Mouse (Mus musculus) kidney, adult 2 months (tissue): ENCODE measurements at regions not wholly inside any gene's neighbourhood (a gene's known extent, or its start where the extent isn't known, plus 50 kb on each side); places are given as distances from the start of the nearest gene placed in this dataset.

Experiments
- CTCF ChIP-seq: fragments of 200-500 bp; conservative IDR thresholded peaks from 2 replicates; pipeline ENCODE4 v1.5.1; 2011; ENCODE audit warnings: low read depth, mild to moderate bottlenecking, control low read depth, low read length, moderate library complexity, mixed read lengths; ENCODE audit not compliant: insufficient read depth, insufficient read length
- POLR2A ChIP-seq: fragments of 200-500 bp; IDR thresholded peaks from one replicate; pipeline ENCODE4 v1.6.1; 2011; ENCODE audit warnings: low read depth, low read length, control low read depth

DNA sequence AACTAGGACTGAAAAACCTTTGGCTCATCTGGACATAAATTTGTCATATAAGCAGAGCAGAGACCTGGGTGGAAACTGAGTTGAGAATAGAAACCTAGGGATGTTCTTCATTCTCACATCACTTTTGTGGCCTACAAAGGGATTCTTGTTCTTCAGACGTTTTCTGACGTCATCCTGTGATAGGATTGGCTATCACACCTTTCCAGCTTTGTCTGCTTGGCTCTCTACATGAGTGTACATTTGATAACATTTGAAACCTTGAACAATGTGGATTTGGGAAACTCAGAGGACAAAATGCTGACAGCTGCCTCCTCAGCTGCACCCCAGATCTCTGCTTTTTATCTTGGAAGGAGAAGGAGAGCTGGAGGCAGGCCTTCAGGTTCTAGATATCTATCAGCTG is 589.7 kb upstream of the Fam160b2 start:
- TF ChIP-seq POLR2A (no peak), CTCF (no peak)
